Mouse (Mus musculus) layer of hippocampus, postnatal 14 days (tissue): Measurements from ENCODE around the gene Tymp. TPM values are rescaled to one million over a fixed set of nuclear protein-coding genes. Genes with fewer than 3 reads are reported as not detected.

Experiments
- DNase-seq, 2 experiments: peaks; one replicate each; pipeline ENCODE4 v3.0.0; 2021 to 2022; ENCODE audit warnings: low spot score in 2 of 2, mixed read lengths in 1 of 2
- long read RNA-seq, 2 experiments: library from polyadenylated mRNA; stranded (forward); transcript quantifications; one replicate each; pipeline ENCODE4 v2.0.0; 2021
- total RNA-seq, 2 experiments: library from RNA; stranded (reverse); gene quantifications; 2 replicates each; pipeline ENCODE4 v1.2.3; 2021

Gene Tymp
- total RNA-seq = 1 to 10 TPM; 1.3 to 1.6 TPM
- long read RNA-seq, experiment 1, partial matches to known transcripts = 24 of 28 reads
- long read RNA-seq, experiment 1, other reads (novel, unspliced or antisense) = 4 of 28 reads
- long read RNA-seq, experiment 2, partial matches to known transcripts = 26 of 27 reads
- long read RNA-seq, experiment 2, other reads (novel, unspliced or antisense) = 1 of 27 reads

DNA sequence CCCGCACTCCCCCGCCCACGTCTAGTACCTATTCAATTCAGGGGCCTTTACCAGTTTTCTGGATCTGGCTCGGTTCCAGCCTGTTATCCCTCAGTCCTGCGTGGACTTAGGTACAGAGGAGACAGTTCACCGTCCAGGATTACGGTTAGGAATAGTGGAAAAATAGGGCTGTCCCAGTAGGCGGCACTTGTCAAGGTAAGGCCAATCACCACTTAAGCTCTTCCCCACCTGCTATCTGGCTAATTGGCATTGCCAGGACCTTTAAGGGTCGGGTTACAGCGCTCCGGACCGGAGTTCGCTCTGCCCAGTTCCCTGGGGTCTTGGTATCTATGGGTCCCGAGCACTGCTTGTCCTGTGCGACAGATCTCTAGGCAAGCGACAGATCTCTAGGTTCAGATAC lies at the start of gene Tymp:
Gene Tymp (minus strand): TSS at position 83 of the 400 bp plus-strand sequence.
- DNase-seq = no peak

DNA sequence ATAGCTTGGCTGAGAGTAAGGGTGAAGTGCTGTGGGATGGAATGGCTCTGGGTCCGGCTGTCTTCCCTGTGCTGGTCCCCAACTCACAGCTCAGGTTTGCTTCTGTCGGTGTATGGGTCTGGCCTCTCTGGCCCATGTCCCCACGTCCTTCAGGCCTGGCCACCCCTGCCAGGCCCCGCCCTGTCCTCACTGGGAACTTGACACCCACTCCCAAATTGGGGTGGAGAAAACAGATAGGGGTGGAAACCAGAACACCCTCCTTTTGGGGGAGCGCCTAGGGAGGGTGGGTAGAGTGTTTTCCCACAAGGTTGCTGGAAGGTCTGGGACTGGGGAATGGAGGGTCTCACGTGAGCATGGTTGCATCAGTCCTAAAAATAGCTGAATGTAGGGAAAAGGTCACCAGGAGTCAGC lies 48.9 kb upstream of the Tymp start, which contains the start of gene Cpt1b:
Gene Cpt1b (minus strand): TSS at position 153 of the 411 bp plus-strand sequence.
- no peak for DNase-seq

DNA sequence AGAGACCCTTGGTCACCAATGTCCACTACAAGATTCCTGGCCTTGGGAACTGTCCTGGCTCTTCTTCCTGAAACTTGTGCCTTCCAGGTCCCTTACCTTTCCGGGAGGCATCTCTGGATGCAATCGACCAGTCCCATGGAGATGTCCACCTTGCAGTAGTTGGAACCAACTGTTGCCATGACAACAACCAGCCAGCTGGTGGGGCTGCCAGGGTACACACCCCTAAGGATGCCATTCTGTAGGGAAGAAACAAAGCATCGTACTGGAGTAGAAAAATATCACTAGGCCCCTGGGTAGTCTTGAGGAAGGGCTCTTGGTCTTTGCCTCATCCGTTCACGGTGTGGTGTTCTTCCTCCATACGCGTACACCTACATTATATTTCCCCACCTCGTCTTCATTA lies 47.8 kb upstream of the Tymp start:
- DNase-seq = no peak

DNA sequence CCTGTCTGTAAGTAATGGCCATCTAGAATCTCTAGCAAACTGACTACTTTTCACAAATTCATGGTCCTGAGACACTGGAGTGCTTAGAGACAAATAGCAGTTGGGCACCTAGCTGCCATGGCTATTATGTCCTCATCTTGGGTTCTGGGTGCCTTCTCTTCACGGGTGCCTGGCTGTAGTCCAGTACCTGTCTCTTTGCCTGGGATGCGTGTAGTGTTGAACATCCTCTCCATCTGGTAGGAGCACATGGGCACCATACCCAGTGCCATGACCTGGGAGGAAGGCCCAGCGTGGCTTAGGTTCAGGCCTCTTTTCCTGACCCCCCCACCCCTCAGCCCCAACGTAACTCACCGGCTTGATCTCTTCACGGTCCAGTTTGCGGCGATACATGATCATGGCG lies 45.1 kb upstream of the Tymp start:
- no peak for DNase-seq

DNA sequence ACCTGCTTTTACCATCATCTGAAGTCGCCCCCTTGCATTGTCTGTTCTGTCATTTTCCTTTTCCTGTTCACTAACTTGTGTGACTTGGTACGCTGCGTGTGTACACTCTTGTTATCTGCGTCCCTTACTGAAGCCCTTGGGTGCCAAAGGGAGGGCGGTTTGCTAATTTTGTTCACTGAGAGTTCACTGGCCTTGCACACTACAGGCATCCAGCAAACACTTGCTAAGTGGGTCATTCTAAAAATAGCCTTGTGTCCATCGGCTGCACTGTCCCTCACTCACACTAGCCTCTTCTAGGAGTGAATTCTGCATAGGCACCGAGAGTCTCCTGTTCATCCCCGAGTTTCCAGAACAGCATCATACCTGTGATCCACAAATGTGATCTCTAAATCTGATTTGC lies 38.4 kb upstream of the Tymp start:
- DNase-seq = no peak

DNA sequence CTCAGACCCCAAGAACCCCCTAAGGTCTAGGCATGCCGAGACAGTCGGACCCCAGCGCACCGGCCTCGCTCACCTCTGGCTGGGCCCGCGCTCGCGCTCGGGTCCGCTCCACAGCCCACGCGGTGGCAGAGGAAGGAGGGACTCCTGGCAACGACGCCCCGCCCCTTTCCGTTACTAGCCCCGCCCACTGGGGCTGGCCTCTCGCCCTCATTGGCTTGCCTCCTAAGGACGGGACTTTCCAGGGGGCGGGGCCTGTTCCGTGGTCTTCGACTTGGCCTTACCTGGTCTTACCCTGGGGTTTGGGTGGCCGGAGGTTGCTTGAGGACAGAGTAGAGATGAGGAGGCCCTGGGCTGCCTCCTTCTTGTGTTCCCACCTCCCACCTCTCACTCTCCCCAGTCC lies 33.3 kb upstream of the Tymp start, which contains the start of gene Syce3:
Gene Syce3 (minus strand): TSS at position 386 of the 400 bp plus-strand sequence.
- DNase-seq = no peak

DNA sequence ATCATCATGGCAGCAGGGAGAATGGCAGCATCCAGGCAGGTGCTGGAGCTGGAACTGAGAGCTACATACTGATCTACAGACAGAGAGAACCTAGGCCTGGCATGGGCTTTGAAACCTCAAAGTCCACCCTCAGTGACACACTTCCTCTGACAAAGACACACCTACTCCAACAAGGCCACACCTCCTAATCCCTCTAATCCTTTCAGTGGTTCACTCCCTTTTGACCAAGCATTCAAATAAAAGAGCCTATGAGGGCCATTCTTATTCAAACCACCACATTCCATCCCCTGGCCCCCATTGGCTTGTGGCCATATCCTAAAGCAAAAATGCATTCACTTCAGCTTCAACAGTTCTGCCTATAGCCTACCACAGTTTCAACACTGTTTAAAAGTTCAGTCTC lies 29.9 kb upstream of the Tymp start:
- DNase-seq = no peak

DNA sequence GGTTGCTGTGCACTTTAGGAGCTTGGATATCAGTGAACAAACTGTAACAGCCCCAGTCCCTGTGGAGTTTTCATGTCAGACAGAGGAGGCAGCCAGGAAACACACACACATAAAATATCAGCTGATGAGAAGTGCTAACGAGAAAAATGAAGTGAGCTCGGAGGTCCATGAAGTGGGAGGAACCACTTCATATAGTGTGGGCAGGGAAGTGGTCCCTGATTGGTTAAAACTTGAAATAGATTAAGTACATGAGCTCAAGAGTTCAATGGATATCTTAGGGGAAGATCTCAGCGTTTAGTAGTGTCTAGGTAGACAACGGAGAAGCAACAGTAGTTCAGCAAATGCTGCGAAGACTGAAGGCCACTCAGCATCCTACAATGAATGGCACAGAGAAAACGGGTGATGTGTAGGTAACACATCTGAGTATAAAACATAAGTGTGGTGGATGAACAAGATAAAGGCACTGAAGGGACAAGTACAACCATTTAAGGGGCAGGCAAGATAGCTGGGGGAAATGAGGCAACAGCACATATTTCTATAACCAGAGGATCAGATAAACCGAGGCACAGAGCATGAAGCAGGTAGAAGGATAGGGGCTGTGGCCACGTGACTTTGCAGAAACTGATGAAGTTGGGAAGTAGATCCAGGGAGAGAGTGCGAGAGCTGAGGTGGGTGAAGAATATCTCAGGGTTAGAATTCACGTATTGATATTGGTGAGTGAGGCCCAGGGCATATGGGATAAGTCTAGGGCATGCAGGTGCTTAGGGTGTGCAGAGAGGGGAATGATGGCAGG lies 28.2 kb upstream of the Tymp start:
- DNase-seq = no peak

DNA sequence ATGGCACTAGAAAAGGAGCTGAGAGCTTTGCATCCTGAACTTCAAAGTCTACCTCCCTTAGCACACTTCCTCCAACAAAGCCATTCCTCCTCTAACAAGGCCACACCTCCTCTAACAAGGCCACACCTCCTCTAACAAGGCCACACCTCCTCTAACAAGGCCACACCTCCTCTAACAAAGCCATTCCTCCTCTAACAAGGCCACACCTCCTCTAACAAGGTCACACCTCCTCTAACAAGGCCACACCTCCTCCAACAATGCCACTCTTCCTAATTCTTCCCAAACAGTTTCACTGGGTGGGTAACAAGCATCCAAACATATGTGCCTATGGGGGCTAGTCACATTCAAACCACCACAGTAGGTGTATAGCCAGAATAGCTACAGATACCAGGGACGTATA lies 25.6 kb upstream of the Tymp start:
- DNase-seq = no peak

DNA sequence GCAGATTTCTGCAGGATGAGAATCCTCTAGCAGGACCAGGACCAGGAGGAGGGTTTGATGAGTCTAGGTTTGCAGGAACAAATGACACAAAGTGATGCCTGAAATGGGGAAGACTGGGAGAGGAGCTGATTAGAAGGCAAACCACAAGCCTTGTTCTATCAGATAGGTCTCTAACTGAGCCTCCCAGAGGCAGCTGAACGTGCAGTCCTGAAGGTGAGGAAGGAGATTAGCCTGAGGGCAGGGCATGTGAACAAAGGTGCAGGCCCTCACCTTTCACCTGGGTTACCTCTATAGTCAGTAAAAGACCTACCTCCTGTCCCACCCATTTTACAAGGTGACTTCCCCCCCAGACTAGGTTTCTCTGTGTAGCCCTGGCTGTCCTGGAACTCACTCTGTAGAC lies 22.9 kb upstream of the Tymp start:
- DNase-seq = no peak

DNA sequence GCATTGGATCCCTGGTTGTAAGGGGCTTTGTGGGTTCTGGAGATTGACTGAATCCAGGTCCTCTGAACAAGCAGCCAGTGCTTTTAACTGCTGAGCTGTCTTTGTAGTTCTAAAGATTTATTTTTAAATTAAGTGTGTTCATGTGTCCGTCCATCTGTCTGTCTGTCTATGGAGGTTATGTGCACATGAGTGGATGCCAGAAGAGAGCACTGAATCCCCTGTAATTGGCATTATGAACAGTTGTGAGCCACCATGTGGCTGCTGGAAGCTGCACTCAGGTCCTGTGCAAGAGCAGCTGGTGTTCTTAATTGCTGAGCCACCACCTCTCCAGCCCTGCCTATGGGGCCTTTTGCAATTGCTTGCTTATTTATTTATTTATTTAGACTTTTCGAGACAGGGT lies 21.3 kb upstream of the Tymp start:
- DNase-seq = no peak

DNA sequence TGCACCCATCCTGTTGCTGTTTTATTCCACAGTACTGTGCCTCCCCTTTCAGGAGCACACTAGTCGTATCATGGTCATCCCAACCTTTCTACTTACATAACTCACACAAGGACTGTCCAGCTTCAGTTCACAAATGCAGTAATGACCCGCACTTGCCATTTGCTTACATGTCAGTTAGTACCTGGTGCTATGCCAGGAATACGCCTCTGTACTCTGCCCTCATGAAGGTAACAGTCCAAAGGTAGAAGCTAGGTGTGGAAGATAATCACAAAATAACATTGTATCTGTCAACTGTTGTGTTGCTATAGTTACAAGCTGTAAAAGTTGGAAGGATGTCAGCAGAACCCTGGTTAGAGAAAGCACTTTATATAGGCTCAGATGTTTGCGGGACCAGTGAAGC lies 20.0 kb upstream of the Tymp start:
- DNase-seq = no peak

DNA sequence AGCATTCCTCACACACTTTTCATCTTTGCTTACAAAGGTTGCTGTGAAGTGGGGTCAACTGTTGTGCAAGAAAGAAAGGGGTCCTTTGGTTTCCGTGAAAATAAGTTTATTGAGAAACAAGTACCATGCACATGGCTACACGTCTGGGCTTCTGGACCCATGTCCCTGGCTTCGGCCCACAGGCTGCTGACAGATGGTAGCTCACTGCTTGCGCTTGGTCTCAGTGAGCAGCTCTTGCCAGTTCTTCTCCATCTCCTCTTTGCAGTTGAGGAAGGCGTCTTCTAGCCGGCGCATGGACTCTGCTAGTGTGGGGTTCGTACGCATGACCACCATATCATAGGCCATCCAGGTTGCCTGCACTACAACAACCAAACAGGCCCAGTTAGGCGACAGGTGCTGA lies 13.2 kb upstream of the Tymp start:
- DNase-seq = no peak

DNA sequence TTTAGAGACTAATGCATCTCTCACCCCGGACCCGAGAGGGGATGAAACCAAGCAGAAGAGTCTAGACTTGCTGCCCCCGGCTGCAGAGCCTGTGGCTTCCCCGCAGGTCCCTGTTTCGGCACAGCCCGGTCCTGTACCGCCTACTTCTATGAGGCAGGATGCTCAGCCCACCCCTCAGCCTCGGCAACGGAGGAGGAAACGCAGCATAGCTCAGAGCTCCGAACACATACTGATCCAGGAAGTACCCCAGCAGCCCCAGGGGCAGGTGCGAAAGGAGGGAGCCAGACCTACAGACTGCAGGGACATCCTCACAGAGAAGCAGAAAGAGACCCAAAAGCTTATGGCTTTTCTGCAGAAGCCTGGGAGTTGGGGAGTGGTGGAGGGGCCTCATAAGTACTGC lies 10.3 kb upstream of the Tymp start:
- DNase-seq = no peak

DNA sequence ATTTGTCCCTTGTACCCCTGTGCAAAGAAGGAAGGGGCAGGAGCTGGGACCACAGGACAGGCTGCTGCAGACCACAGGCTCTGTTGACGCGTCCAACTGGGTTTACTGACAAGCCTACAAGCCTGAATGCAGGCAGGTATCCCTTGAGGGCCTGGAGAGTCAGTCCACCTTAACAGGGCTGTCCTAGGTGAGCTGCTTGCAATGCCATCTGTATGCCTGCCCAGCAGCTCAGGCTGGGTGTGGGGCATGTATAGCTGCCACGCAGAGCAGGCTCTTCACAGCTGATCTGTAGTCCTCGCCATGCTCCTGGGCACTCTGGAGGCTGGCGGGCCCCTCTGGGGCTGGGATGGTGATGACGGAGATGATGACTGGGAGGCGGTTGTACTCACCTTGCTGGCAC lies 7.8 kb upstream of the Tymp start, which contains the start of gene Klhdc7b:
Gene Klhdc7b (plus strand): TSS at position 301 of the 400 bp plus-strand sequence.
- DNase-seq = no peak

DNA sequence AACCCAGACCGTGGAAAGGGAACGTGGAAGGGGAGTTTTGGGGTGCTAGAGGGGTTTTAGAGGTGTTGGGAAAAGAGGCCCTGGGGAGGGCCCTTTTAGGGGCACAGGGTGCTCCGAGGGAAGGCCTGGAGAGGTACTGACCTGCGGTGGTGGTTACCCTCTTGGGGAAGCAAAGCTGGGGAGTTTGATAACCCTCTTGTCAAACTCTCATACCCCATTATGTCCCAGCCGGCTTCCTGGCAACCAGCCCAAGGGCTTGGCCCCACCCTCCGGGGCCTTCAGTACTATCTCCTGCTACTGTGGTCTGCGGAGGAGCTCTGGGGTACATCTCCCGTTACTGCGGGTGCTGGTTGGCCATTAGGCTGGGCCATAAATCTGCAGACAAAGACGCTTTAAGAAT lies 2.6 kb upstream of the Tymp start:
- DNase-seq = no peak

DNA sequence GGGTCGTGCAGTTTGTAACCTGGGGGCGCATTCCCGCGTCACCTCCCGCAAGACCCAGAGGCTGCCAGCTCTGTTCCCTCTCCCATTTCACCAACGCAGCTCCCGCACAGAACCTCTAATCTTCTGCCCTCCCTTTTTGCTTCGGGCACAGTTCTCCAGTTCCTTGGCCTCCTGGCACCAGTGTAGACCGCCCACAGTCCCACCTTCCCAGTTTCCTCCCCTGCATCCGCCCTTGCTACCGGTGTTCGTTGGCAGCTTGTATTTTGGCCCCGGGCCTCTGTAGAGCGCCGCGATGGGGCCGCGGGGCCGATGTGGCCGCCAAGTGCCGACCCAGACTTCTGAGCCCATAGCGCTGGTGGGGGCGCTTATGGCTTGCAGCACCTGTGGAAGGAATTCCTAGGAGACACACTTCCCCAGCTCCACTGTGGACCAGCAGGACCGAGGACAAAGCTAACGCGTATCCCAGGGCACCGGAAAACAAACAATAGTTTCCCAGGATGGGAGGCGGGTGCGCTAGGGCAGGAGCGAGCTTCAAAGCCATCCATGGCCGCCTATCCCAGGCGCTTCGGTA lies 2.1 kb upstream of the Tymp start, which contains the start of gene Odf3b:
Gene Odf3b (minus strand): TSS at position 452 of the 571 bp plus-strand sequence.
- no peak for DNase-seq

DNA sequence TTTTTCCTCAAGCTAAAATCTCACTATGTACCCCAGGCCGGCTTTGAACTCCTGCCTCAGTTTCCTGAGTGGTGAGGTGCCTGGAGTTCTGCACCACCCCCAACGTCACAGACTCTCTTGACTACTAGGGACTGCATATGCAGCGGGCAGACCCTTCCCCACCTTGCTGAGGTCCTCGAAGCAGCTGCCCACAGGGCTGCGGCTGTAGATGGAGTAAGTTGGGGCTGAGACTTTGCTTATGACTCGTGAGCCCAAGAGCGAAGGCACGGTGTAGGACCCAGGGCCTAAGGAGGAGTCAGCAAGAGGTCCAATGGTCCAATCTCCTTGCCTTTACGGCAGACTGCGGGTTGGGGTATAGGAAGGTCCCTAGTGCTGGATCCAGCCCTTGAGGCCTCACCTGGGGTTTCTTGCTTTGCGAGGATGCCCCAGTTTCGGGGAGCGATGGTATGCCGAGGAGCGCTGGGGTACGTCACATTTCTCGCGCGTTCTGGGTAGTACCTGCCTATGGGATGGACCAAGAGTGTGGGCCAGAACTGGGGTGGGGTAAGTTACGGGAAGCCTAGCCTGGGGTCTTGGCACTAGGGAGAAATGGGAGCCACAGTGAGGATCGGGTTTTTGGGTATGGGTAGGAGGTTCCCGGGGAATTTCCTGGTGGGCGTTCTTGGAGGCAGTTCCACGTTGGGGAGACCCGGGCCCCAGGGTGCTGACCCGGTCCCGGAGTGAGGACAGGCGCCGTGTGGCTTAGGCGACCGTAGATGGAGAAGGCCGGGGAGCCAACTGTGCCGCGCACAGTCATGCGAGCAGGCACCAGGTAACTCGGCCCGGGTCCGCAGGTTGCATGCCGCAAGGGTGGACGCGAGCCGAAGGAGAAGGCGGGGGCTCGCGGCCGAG lies 1.3 kb upstream of the Tymp start:
- DNase-seq = no peak

DNA sequence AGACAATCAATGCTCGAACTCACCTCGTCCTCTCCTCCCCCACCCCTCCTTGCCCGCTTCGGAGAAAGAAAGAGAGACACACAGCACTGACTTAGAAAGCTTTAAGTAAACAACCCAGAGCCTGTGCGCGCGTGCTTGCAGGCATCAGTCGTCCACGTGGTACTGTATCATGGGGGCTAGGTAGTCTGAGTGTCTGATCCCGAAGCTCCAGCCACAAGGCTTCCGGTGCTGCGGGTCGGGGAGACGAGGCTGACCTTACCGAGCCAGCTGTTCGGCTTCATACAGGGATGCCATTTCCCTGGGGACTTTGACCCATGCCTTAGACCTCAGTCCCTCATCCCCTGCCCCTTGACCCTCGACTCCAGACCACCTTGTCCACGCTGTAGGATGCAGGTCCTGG lies 523 bp upstream of the Tymp start:
- no peak for DNase-seq

DNA sequence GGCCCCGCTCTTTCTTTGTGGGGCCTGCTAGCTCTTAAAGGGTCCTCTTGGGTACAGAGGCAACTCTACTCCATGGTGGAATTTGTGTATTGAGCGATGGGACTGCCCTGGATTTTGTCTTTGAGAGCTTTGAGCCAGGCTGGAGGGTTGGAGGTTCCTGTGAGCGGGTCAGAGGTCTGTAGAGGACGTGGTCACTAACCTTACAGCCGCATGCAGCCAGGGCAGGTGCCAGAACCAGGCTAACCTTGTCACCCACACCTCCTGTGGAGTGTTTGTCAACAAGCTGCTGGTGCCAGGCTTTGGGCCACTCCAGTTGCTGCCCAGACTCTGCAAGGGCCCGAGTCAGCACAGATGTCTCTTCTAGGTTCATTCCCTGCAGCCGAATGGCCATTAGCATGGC lies 799 bp downstream of the Tymp start:
- DNase-seq = no peak

DNA sequence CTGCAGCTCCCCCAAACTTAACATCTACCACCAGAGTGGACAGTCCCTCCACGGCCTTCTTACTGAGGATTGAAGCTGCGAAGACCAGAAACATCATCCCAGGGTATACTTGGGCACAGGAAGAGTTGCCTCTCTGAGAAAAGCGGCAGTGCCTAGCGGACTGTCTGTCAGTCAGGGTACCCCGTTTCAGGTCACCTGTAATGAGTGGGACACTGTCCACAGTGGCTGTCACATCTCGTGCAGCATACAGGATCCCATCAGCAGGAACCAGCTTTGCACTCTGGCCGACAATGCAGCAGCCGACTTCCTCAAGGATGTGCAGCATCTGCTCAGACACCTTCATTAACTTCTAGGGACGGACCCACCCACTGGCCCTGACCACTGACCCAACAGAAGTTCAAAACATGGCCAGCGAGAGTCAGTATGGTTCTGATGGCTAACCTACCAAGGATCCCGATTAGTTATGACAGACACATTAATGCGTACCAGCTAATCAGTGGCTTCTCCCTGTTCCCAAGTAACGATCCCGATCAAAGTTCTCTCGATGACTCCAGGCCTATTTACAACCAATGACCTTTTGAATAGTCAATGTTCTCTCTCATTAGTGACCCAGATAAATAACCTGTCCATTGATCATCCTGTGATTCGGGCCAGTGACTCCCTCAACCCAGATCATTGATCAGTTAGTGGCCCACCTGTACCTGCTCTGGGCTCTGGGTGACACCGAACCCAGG lies 1.9 kb downstream of the Tymp start:
- DNase-seq = no peak
